Mouse (Mus musculus): ENCODE data around the gene Zfyve27.

The Zfyve27 gene

GRCm38 (mm10) chr19:42163764-42164163, at the start of gene Zfyve27:
TSS of gene Zfyve27 (plus strand) at chr19:42163951.
- DNase-seq (ENCODE audit: low read depth, low spot score): no peak

DNA sequence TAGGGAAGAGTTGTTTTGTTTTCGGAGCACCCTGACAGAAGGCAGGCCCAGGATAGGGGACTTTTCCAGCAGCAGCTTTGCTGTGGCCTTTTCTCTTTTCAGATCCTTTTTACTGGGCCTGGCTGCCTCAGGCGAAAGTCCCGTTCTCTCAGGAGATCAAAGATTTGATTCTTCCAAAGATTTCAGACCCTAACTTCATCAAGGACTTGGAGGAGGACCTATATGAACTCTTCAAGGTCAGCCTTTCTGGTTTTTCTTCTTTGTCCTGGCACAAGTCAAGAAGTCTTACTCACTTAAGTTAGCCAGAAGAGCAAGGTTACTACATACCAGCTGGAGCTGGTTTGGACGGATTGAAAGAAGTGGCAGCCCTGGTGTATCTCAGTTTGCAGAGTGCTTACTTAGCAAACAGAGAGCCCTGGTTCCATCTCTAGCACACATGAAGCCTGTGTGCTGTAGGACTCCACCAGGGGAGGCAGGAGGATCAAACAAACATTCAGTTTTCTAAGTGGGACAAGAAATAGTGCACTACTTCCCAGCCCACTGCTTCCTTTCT, 47.9 kb upstream of the Zfyve27 start:
- DNase-seq (ENCODE audit: low read depth, low spot score): no peak

DNA sequence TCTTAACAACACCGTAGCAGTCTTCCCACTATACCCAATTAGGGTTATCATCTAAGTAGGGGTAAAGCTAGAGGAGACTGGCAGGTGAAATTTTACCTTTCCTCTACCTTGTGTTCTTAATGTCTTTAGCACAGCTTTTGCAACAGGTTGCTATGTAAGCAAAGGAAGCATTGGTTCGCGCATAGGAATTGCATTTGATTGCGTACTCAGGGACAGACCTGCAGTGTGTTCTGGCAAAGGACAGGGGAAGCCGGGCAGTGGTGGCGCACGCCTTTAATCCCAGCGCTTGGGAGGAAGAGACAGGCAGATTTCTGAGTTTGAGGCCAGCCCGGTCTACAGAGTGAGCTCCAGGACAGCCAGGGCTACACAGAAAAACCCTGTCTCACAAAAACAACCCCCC, 45.6 kb upstream of the Zfyve27 start:
- DNase-seq (ENCODE audit: low read depth, low spot score): no peak

GRCm38 (mm10) chr19:42118596-42118995, 45.2 kb upstream of the Zfyve27 start:
- no peak for DNase-seq (ENCODE audit: low read depth, low spot score)

- DNase-seq (ENCODE audit: low read depth, low spot score): no peak
These were observed 43.3 kb upstream of the Zfyve27 start for GRCm38 (mm10) chr19:42120451-42120850.

DNA sequence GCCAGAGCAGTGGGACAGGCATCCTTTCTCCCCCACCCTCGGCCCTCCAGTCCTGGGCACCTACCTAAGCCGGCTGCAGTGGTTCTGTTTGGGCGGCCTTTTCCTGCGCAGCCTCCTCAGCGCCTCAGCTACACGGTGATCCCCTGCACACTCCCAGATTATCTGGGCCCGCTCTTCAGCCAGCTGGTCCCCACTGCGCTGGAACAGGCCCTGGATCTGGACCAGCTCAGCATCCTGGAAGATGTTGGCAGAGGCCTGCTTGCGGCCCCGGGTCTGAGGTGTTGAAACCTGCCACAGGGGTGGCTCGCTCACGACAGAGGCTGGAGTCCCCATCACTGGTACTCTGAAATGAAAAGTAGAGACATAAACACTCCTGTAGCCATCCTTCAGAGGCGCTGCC, 39.1 kb upstream of the Zfyve27 start:
- DNase-seq (ENCODE audit: low read depth, low spot score): no peak

DNA sequence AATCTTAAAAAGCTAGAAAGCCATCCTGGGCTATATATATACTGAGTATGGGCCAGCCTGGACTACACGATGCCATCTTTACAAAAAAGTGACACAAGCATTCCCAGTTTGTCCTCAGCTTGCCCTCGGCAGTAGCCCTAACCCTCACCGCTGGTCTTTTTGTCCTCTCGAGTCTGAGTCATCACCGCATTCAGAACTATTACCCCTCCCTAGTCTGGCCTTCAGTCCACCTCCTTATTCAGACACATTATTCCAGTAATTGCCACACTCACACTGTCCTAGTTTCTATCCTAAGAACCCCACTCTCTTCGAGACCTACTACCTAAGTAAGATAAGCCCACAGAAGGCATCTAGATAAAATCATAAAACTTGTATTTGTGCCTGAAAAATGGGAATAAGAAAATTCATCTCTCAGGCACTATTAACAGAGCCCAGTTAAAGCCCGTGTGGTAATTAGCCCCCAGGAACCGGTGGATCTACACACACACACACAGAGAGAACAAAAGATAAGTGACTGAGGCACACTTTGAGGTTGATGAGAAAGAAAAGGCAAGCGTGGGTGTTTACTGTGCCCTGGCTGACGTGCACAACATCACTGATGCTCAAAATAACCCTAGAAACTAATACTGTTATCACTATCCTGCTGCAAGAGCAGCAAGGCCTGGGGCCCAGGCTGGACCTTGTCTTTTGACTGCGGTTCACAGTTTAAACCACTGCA, 38.1 kb upstream of the Zfyve27 start:
- no peak for DNase-seq (ENCODE audit: low read depth, low spot score)

GRCm38 (mm10) chr19:42126219-42126605, 37.5 kb upstream of the Zfyve27 start:
- DNase-seq (ENCODE audit: low read depth, low spot score): no peak

GRCm38 (mm10) chr19:42127024-42127423, 36.7 kb upstream of the Zfyve27 start:
- DNase-seq (ENCODE audit: low read depth, low spot score): no peak

- no peak for DNase-seq (ENCODE audit: low read depth, low spot score)
These were observed 35.6 kb upstream of the Zfyve27 start for GRCm38 (mm10) chr19:42128052-42128740.

- DNase-seq (ENCODE audit: low read depth, low spot score): peak; percentile 95
These were observed 34.8 kb upstream of the Zfyve27 start, which contains the start of gene Avpi1 for GRCm38 (mm10) chr19:42128787-42129508. TSS of gene Avpi1 (minus strand) at chr19:42129059.

DNA sequence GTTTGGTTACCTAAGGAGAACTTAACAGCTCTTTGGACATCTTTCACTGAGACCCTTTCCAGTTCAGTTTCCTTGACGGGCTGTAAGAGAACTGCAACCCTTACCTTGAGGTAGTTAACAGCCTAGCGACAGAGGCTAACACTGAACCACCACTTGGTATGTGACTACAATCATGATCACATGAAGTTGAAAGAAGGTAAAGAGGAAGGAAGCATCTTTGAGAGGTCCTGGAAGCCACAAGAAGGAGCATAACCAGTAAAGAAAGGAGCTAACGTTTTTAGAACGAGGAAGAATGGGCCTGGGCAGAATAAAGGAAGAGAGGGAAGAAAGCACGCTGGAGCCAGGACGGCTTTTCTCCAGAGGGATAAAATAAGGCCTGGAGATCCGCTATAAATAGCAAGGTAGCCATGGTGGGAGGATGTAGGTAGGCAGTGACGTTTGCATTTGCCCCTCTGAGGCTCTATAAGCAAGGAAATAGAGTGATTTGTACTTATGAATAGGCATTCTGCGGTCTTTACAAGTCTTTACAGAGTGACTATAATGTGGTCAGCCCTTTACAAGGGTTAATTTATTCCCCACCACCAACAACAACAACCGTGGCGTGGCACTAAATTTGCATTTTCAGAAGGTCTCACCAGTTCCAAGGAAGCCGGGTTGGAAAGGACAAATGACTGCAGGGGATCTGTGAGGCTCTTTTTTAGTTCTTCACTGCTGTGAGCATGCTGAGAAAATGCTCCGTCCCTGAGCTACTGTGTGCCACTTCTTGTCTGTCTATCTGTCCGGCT, 34.0 kb upstream of the Zfyve27 start:
- no peak for DNase-seq (ENCODE audit: low read depth, low spot score)

DNA sequence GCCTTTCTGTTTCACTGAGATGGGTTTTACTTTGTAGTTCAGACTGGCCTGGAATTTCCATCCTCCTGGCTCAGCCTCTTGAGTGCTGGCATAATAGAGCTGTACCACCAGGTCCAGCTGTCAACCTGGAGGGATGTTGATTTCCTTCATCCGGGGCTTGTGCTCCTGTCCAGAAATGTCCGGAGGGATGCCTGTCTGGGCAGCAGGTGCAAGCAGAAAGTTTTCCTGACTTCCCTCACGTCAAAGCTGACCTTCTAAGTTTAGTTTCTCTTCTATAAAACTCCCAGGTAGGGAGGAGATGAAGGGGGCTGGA, 33.5 kb upstream of the Zfyve27 start:
- DNase-seq (ENCODE audit: low read depth, low spot score): no peak

- no peak for DNase-seq (ENCODE audit: low read depth, low spot score)
These were observed 32.6 kb upstream of the Zfyve27 start for GRCm38 (mm10) chr19:42131101-42131500.

GRCm38 (mm10) chr19:42135070-42135469, 28.7 kb upstream of the Zfyve27 start:
- no peak for DNase-seq (ENCODE audit: low read depth, low spot score)

DNA sequence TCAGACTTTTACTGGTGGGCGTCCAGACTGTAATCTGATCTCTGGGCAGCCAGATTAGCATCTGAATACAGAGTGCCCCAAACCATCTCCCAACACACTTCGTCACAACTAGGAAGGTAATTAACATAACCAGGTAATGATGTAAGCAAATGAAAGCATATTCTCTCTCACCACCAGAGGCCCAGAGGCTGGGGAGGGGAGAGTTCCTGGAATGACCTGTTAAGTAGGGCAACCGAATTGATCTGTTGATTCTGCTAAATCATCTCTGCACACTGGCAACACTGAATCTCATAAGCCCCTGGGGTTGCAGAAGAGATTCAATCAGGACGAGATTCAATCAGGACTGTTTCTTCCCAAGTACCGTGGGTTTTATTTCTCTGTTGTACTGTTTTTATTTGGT, 27.6 kb upstream of the Zfyve27 start:
- no peak for DNase-seq (ENCODE audit: low read depth, low spot score)

DNA sequence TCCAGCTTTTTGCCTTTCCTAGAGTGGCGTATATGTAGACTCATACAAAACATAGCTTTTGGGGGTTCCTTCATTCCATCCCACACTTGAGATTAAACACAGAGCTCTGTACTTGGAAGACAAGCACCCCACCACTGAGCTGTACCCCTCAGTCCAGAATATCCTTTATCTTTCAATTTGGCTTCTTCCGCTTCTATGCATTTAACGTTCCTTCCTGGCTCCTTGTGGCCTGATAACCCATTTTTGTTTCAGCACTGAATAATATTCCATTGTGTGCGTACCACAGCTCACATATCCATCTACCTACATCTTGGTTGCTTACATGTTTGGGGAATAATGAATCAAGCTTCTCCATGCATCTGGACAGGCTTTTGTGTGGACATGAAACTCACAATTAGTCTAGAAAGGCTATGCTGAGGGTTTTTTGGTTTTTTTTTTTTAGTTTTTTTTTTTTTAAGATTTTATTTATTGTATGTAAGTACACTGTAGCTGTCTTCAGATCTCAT, 26.5 kb upstream of the Zfyve27 start:
- DNase-seq (ENCODE audit: low read depth, low spot score): no peak

DNA sequence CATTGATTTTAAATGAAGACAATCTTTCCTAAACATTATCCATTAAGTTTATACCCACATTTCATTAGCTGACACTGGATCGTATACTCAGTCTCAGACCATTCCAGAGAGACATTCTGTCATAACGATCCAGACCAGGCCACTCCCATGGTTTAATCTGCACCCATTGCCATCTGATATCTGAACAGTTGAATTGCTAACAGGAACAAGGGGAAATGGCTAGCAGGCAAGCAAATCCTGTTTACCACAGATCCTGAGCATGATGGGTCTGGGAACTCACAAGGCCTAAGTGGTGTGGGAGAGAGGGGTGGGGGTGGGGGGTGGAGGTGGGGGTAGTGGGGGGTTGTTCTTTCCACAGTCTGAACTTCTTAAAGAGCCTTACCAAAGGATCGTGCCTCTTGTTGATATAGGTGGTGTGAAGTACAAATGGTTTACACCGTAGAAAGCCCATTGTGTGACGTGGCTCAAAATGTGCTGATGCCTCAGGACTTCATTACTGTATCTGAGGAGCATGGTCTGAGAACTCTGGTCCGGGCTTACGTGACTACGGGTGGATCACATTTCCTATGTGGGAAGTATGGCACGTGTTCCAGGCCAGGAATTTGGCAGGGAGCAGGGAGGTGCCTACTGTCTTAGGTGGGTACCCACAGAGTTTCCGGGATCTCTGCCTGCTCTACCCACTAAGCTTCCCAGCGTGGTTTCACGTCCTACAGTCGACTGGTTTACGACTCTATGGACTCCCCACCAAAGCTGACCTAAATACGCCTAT, 25.1 kb upstream of the Zfyve27 start:
- no peak for DNase-seq (ENCODE audit: low read depth, low spot score)

- no peak for DNase-seq (ENCODE audit: low read depth, low spot score)
These were observed 23.8 kb upstream of the Zfyve27 start for GRCm38 (mm10) chr19:42139724-42140517.

DNA sequence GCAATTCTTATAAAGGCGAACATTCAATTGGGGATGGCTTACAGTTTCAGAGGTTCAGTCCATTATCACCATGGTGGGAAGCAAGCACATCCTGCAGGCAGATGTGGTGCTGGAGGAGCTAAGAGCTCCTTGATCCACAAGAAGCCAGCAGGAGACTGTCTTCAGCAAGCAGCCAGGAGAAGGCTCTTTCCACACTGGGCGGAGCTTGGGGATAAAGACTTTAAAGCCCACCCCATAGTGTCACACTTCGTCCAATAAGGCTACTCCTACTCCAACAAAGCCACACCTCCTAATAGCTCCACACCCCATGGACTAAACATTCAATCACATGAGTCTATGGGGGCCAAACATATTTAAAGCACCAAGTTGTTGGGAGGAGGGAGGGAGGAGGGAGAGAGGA, 21.8 kb upstream of the Zfyve27 start:
- DNase-seq (ENCODE audit: low read depth, low spot score): no peak
